Mouse (Mus musculus) liver, embryonic 14.5 days (tissue): ENCODE measurements at regions not wholly inside any gene's neighbourhood (a gene's known extent, or its start where the extent isn't known, plus 50 kb on each side); places are given as distances from the start of the nearest gene placed in this dataset.

Experiments
- CTCF ChIP-seq: IDR thresholded peaks from 2 replicates; pipeline ENCODE4 v1.5.1; 2016; ENCODE audit warnings: antibody characterized with exemption, low read depth, control low read depth
- EP300 ChIP-seq: IDR thresholded peaks from 2 replicates; pipeline ENCODE4 v1.6.1; 2016; ENCODE audit warnings: antibody characterized with exemption, low read depth

- TF ChIP-seq EP300 (no peak), CTCF (no peak)
These were observed 448.1 kb downstream of the Cdh26 start for GRCm38 (mm10) chr2:178878436-178878835.
